Mouse (Mus musculus) heart, adult 2 months (tissue): ENCODE measurements around the gene Sdf2. TPM values are rescaled to one million over a fixed set of nuclear protein-coding genes. Genes with fewer than 3 reads are reported as not detected.
A peak's percentile ranks its signal among the peaks of the same experiment; 100 is the strongest.

Source experiments
- DNase-seq, 2 experiments: peaks; one replicate each; pipeline ENCODE4 v3.0.0; 2021
- H3K27ac ChIP-seq: fragments of 200-600 bp; 2 replicates; pipeline ENCODE4 v1.8.1; 2022
- H3K27me3 ChIP-seq: fragments of 200-500 bp; 2 replicates; pipeline ENCODE4 v1.6.1; 2012; ENCODE audit warnings: mild to moderate bottlenecking, low read length, inconsistent platforms, mixed read lengths; ENCODE audit not compliant: control insufficient read depth, insufficient read depth
- H3K36me3 ChIP-seq: fragments of 200-500 bp; 2 replicates; pipeline ENCODE4 v1.6.1; 2012; ENCODE audit warnings: low read length, inconsistent platforms; ENCODE audit not compliant: control insufficient read depth, insufficient read depth
- H3K4me1 ChIP-seq: fragments of 200-500 bp; 2 replicates; pipeline ENCODE4 v1.6.1; 2011; ENCODE audit warnings: low read length; ENCODE audit not compliant: control insufficient read depth, insufficient read depth
- H3K4me3 ChIP-seq: fragments of 200-600 bp; 2 replicates; pipeline ENCODE4 v1.8.1; 2022
- H3K79me2 ChIP-seq: fragments of 200-500 bp; replicated peaks from 2 replicates; pipeline ENCODE4 v1.6.1; 2012; ENCODE audit warnings: mild to moderate bottlenecking, inconsistent platforms, low read length, moderate library complexity, mixed read lengths; ENCODE audit not compliant: control insufficient read depth, insufficient read depth
- H3K9ac ChIP-seq: fragments of 200-500 bp; 2 replicates; pipeline ENCODE4 v1.6.1; 2012; ENCODE audit warnings: low read depth, mild to moderate bottlenecking, control low read depth, inconsistent platforms, low read length, mixed read lengths
- CTCF ChIP-seq: fragments of 200-600 bp; IDR thresholded peaks from 2 replicates; pipeline ENCODE4 v1.8.1; 2022; ENCODE audit warnings: antibody characterized with exemption, mild to moderate bottlenecking, moderate library complexity
- EP300 ChIP-seq: fragments of 200-500 bp; IDR thresholded peaks from 2 replicates; pipeline ENCODE4 v1.6.1; 2011; ENCODE audit warnings: low read depth, low read length, control low read depth; ENCODE audit not compliant: insufficient read depth
- POLR2A ChIP-seq: fragments of 200-500 bp; IDR thresholded peaks from 2 replicates; pipeline ENCODE4 v1.6.1; 2011; ENCODE audit warnings: mild to moderate bottlenecking, low read depth, low read length, control low read depth; ENCODE audit not compliant: insufficient read depth
- WGBS: fragments of 180-500 bp; shearing (Covaris S2); methylation state at CpG from one replicate; pipeline ENCODE4 v1.1.7; 2018; 5-methylcytosine and 5-hydroxymethylcytosine counted together
- intact Hi-C: fragments of 180-260 bp; cut with DNase I; formaldehyde crosslinking; loops from one replicate; pipeline ENCODE4 v1.15.1; 2025
- polyA plus RNA-seq: library from polyadenylated mRNA; depleted of rRNA; stranded (reverse); fragments of >200 nt; gene quantifications from 2 replicates; pipeline ENCODE4 v1.2.3, GENCODE M21; 2012
- total RNA-seq, 2 experiments: library from RNA; stranded (reverse); gene quantifications; 2 replicates each; pipeline ENCODE4 v1.2.3; 2021

Sdf2 gene
- total and polyA plus RNA-seq, 3 experiments, result 46.5 to 71.9 (median 52.5) TPM

DNA sequence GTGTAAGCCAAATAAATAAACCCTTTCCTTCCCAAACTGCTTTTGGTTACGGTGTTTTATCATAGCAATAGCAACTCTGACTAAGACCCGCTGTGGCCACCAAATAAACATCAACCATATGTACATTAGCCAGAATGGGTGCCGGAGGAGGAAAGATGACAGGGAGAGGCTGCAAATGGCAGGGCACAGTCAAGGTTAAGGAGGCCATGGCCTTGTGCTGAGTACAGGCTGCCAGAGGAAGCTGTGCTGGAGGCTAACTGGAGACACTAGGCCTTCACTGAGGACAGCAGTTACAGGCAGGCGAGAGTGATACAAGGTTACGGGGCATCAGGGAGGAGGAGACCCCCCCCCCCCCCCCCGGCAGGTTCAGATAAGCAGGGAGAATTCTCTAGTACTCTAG is 35.7 kb upstream of the Sdf2 start:
- TF ChIP-seq POLR2A (no peak), EP300 (no peak), CTCF (no peak)

GRCm38 (mm10) chr11:78210615-78211014 is 34.9 kb upstream of the Sdf2 start:
- TF ChIP-seq EP300 (0 out of 2 replicates have a peak, but pooled peaks have one; percentile 69), CTCF (no peak)
- no peak for DNase-seq
- Histone ChIP-seq H3K9ac (no peak overlapping the region), H3K27me3 (no peaks in the 10 kb centered on the region), H3K36me3 (no peaks in the 10 kb centered on the region), H3K4me1 (peaks cover 2% of the 10 kb centered on the region; the same call in 1 of the 2 replicates), H3K4me3 (no peak overlapping the region), H3K27ac (no peak overlapping the region), H3K79me2 (no peaks in the 10 kb centered on the region)
- 48% methylated on average over 7 of the region's 7 CpGs for WGBS
- intact Hi-C loops, result no loop called here

More for the DNA sequence above, 35.7 kb upstream of the Sdf2 start:
- intact Hi-C loops, result no loop called here
- H3K79me2 ChIP-seq, result no peaks in the 10 kb centered on the region
- H3K9ac ChIP-seq, result no peak overlapping the region
- no peak overlapping the region for H3K4me3 ChIP-seq
- no peaks in the 10 kb centered on the region for H3K27me3 ChIP-seq
- DNase-seq, result no peak
- peaks cover 2% of the 10 kb centered on the region; the same call in 1 of the 2 replicates for H3K4me1 ChIP-seq
- H3K36me3 ChIP-seq, result no peaks in the 10 kb centered on the region
- H3K27ac ChIP-seq, result no peak overlapping the region
- WGBS, result 81% methylated on average over 6 of the region's 6 CpGs

- Histone ChIP-seq H3K79me2 (no peaks in the 10 kb centered on the region), H3K4me1 (peaks cover 2% of the 10 kb centered on the region; the same call in 1 of the 2 replicates), H3K4me3 (no peak overlapping the region), H3K36me3 (no peaks in the 10 kb centered on the region), H3K27me3 (no peaks in the 10 kb centered on the region), H3K27ac (no peak overlapping the region), H3K9ac (no peak overlapping the region)
- DNase-seq, result no peak
- intact Hi-C loops, result no loop called here
- TF ChIP-seq POLR2A (no peak), CTCF (no peak), EP300 (no peak)
- 87% methylated on average over 5 of the region's 5 CpGs for WGBS
These were observed 34.0 kb upstream of the Sdf2 start for GRCm38 (mm10) chr11:78211513-78211912.

DNA sequence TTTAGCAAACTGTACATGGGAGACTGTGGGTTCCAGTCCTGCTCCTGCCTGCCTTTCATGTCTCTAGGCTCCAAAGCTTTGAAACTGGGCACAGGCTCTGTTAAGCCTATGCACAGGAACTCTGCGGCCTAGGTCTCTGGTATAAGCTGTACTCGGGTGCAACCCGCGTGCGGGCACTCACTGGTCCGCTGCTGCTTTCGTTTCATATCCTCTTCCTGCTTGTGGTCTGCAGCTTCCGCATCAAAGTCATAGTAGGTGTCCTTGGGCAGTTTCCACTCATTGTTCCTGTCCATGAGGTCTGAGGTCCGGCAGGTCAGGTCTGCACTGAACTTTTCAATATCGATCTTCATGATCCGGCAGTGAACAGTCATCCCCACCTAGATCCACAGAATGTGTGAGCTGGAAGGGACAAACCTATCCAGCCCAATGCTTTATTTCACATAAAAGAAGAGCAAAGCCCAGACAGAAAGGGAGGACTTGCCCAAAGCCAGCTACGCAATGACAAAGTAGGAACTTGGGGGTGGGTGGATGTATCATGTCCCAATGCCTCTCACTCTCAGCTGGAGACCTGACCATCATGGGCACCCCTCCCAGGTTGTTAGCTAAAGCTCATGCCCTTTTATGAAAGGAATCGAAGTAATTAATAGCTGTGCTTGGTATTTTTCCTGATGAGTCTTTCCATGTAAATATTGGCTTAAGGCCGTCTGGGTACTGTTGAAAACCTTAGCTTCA is 32.3 kb upstream of the Sdf2 start:
- Histone ChIP-seq H3K27ac (no peak overlapping the region), H3K79me2 (no peaks in the 10 kb centered on the region), H3K4me1 (peaks cover 2% of the 10 kb centered on the region; the same call in 1 of the 2 replicates), H3K9ac (no peak overlapping the region), H3K4me3 (no peak overlapping the region), H3K27me3 (no peaks in the 10 kb centered on the region), H3K36me3 (no peaks in the 10 kb centered on the region)
- peak in 1 of 2 experiments; percentile 35 for DNase-seq
- TF ChIP-seq POLR2A, result no peak
- TF ChIP-seq EP300, result no peak
- no peak for TF ChIP-seq CTCF
- intact Hi-C loops, result no loop called here
- 87% methylated on average over 14 of the region's 14 CpGs for WGBS

- Histone ChIP-seq H3K9ac (no peak overlapping the region), H3K27me3 (no peaks in the 10 kb centered on the region), H3K4me1 (no peaks in the 10 kb centered on the region), H3K4me3 (no peak overlapping the region), H3K36me3 (no peaks in the 10 kb centered on the region), H3K79me2 (no peaks in the 10 kb centered on the region), H3K27ac (no peak overlapping the region)
- WGBS, result 90% methylated on average over 11 of the region's 11 CpGs
- TF ChIP-seq EP300 (no peak), POLR2A (no peak), CTCF (no peak)
- no peak for DNase-seq
- intact Hi-C loops, result no loop called here
These were observed 29.7 kb upstream of the Sdf2 start for GRCm38 (mm10) chr11:78215709-78216317.

GRCm38 (mm10) chr11:78223586-78223985 is 22.0 kb upstream of the Sdf2 start:
- H3K79me2 ChIP-seq, result no peaks in the 10 kb centered on the region
- intact Hi-C loops, result loop anchor here (10.0 kb wide), 1 partner anchor 61 kb away; no protein-coding TSS in a partner anchor
- H3K4me1 ChIP-seq, result no peaks in the 10 kb centered on the region
- WGBS, result 75% methylated on average over 4 of the region's 4 CpGs
- no peaks in the 10 kb centered on the region for H3K27me3 ChIP-seq
- H3K36me3 ChIP-seq, result no peaks in the 10 kb centered on the region; the same call in 1 of the 2 replicates
- TF ChIP-seq CTCF (no peak), EP300 (no peak), POLR2A (no peak)
- no peak overlapping the region for H3K4me3 ChIP-seq
- DNase-seq, result no peak
- no peak overlapping the region for H3K27ac ChIP-seq
- no peak overlapping the region for H3K9ac ChIP-seq
